Comparison of ENCODE assay signal across 26 mouse cellular contexts in genomic region chr1:139325378-139325777, GRCm38 (mm10). TPM values are rescaled to one million over a fixed set of nuclear protein-coding genes. Genes with fewer than 3 reads are reported as not detected.
DNase-seq lines count a peak whose midpoint lies in the region; ATAC-seq and TF ChIP-seq lines count a peak whose summit lies in the region.
"Had no signal": no experiment of that assay in that cellular context is flagged by ENCODE, and none has a peak within 500 bp of the region (broad histone marks: within the 10 kb centered on the region; RNA-seq: fewer than 3 reads in every experiment).

No protein-coding gene starts in this region.

- no peaks in the 10 kb centered on the region for H3K36me3 ChIP-seq in heart, postnatal 0 days (replicated peaks; ENCODE audit: control insufficient read depth, insufficient read depth, low read length)
- H3K36me3 ChIP-seq in midbrain, embryonic 11.5 days (ENCODE audit: control insufficient read depth, insufficient read depth, low read length): no peaks in the 10 kb centered on the region
- no peaks in the 10 kb centered on the region for H3K36me3 ChIP-seq in midbrain, embryonic 10.5 days
- no peaks in the 10 kb centered on the region for H3K36me3 ChIP-seq in stomach, postnatal 0 days (ENCODE audit: control insufficient read depth, insufficient read depth, low read length)
- H3K36me3 ChIP-seq: embryonic facial prominence, embryonic 15.5 days; forebrain, embryonic 12.5 days; G1E; heart, embryonic 10.5 days; hindbrain, embryonic 13.5 days had no signal

- no peaks in the 10 kb centered on the region for H3K9me3 ChIP-seq in heart, postnatal 0 days (replicated peaks; ENCODE audit: control insufficient read depth, low read length)
- no peaks in the 10 kb centered on the region for H3K9me3 ChIP-seq in midbrain, embryonic 11.5 days (ENCODE audit: control insufficient read depth, low read length)
- no peaks in the 10 kb centered on the region for H3K9me3 ChIP-seq in midbrain, embryonic 10.5 days (replicated peaks)
- H3K9me3 ChIP-seq in stomach, postnatal 0 days (ENCODE audit: control insufficient read depth, low read length): no peaks in the 10 kb centered on the region
- H3K9me3 ChIP-seq: embryonic facial prominence, embryonic 15.5 days; forebrain, embryonic 12.5 days; G1E; heart, embryonic 10.5 days; hindbrain, embryonic 13.5 days had no signal

- peak; percentile 35 for TF ChIP-seq CTCF in heart, postnatal 0 days (IDR thresholded peaks at IDR 0.05; ENCODE audit: low read depth)
- TF ChIP-seq CTCF in stomach, postnatal 0 days (IDR thresholded peaks at IDR 0.05; ENCODE audit: low read depth): no peak

- no peak for DNase-seq in heart, postnatal 0 days (ENCODE audit: low spot score)
- DNase-seq in heart, adult 18-20 months: no peak
- DNase-seq in midbrain, embryonic 11.5 days (ENCODE audit: low spot score, missing footprints): no peak
- DNase-seq in midbrain, embryonic 10.5 days (ENCODE audit: low spot score): no peak
- peak; percentile 16 for DNase-seq in retina, postnatal 1 day
- DNase-seq in retina, embryonic 14.5 days (ENCODE audit: low spot score): no peak
- no peak for DNase-seq in stomach, postnatal 0 days (ENCODE audit: low spot score)
- DNase-seq: adrenal gland, adult 8-10 months; adrenal gland, postnatal 36 days; cerebellum, adult 11 months; cerebellum, adult 8-10 months; cerebellum, postnatal 14 days; embryo, embryonic 11 days; gastrocnemius, adult 2 months; gastrocnemius, postnatal 36 days; heart, adult 11 months; heart, postnatal 14 days had no signal

- H3K4me1 ChIP-seq in heart, postnatal 0 days (ENCODE audit: control insufficient read depth, insufficient read depth): peaks cover 9% of the 10 kb centered on the region
- H3K4me1 ChIP-seq in midbrain, embryonic 11.5 days (ENCODE audit: control insufficient read depth, insufficient read depth, low read length): no peaks in the 10 kb centered on the region
- no peaks in the 10 kb centered on the region for H3K4me1 ChIP-seq in midbrain, embryonic 10.5 days
- no peaks in the 10 kb centered on the region for H3K4me1 ChIP-seq in stomach, postnatal 0 days (replicated peaks; ENCODE audit: control insufficient read depth, insufficient read depth)
- H3K4me1 ChIP-seq: embryonic facial prominence, embryonic 15.5 days; forebrain, embryonic 12.5 days; heart, embryonic 10.5 days; hindbrain, embryonic 13.5 days had no signal

- H3K9ac ChIP-seq in heart, postnatal 0 days (replicated peaks; ENCODE audit: low read depth, low read length): no peak overlapping the region
- H3K9ac ChIP-seq in midbrain, embryonic 11.5 days (ENCODE audit: low read length): no peak overlapping the region
- no peak overlapping the region for H3K9ac ChIP-seq in stomach, postnatal 0 days (ENCODE audit: low read length)
- H3K9ac ChIP-seq: embryonic facial prominence, embryonic 15.5 days; forebrain, embryonic 12.5 days; hindbrain, embryonic 13.5 days had no signal

- ATAC-seq in heart, postnatal 0 days (ENCODE audit: insufficient read depth, low read depth): no peak
- ATAC-seq in midbrain, embryonic 11.5 days (ENCODE audit: low FRiP score): peak; percentile 46; the same call in 1 of the 2 replicates
- no peak for ATAC-seq in stomach, postnatal 0 days (ENCODE audit: low FRiP score, low TSS enrichment)
- ATAC-seq: hindbrain, postnatal 0 days had no signal

- H3K4me2 ChIP-seq in heart, postnatal 0 days (ENCODE audit: low read depth, low read length): no peak overlapping the region
- H3K4me2 ChIP-seq in midbrain, embryonic 11.5 days: no peak overlapping the region
- no peak overlapping the region for H3K4me2 ChIP-seq in stomach, postnatal 0 days (replicated peaks; ENCODE audit: low read depth)
- H3K4me2 ChIP-seq: embryonic facial prominence, embryonic 15.5 days; forebrain, embryonic 12.5 days; hindbrain, embryonic 13.5 days had no signal

- WGBS in heart, postnatal 0 days: 71% methylated on average over 2 of the region's 2 CpGs
- WGBS in midbrain, embryonic 11.5 days: 76% methylated on average over 2 of the region's 2 CpGs
- WGBS in midbrain, embryonic 10.5 days: 73% methylated on average over 2 of the region's 2 CpGs
- 75% methylated on average over 2 of the region's 2 CpGs for WGBS in stomach, postnatal 0 days

- no peak overlapping the region for H3K4me3 ChIP-seq in heart, postnatal 0 days (ENCODE audit: low read depth, low read length)
- H3K4me3 ChIP-seq in midbrain, embryonic 11.5 days (ENCODE audit: low read depth, low read length): no peak overlapping the region
- H3K4me3 ChIP-seq in midbrain, embryonic 10.5 days: no peak overlapping the region
- no peak overlapping the region for H3K4me3 ChIP-seq in stomach, postnatal 0 days (ENCODE audit: low read depth, low read length)
- H3K4me3 ChIP-seq: embryonic facial prominence, embryonic 15.5 days; erythroblast, embryonic 14.5 days; forebrain, embryonic 12.5 days; gastrocnemius, adult 2 months; heart, embryonic 10.5 days; hindbrain, embryonic 13.5 days had no signal

- no peak overlapping the region for H3K27ac ChIP-seq in heart, postnatal 0 days (ENCODE audit: low read depth)
- no peak overlapping the region for H3K27ac ChIP-seq in midbrain, embryonic 11.5 days (ENCODE audit: low read depth, low read length)
- H3K27ac ChIP-seq in midbrain, embryonic 10.5 days (replicated peaks): no peak overlapping the region; the same call in 1 of the 2 replicates
- no peak overlapping the region for H3K27ac ChIP-seq in stomach, postnatal 0 days (replicated peaks)
- H3K27ac ChIP-seq: embryonic facial prominence, embryonic 15.5 days; forebrain, embryonic 12.5 days; gastrocnemius, adult 2 months; heart, embryonic 10.5 days; hindbrain, embryonic 13.5 days; hindbrain, postnatal 0 days had no signal

- no peaks in the 10 kb centered on the region for H3K27me3 ChIP-seq in heart, postnatal 0 days (ENCODE audit: control insufficient read depth, insufficient read depth, low read length)
- H3K27me3 ChIP-seq in midbrain, embryonic 11.5 days (ENCODE audit: control insufficient read depth, insufficient read depth, low read length): no peaks in the 10 kb centered on the region
- no peaks in the 10 kb centered on the region for H3K27me3 ChIP-seq in midbrain, embryonic 10.5 days (ENCODE audit: low read depth, poor library complexity, severe bottlenecking)
- H3K27me3 ChIP-seq in stomach, postnatal 0 days (ENCODE audit: control insufficient read depth, insufficient read depth, low read length): no peaks in the 10 kb centered on the region
- H3K27me3 ChIP-seq: embryonic facial prominence, embryonic 15.5 days; forebrain, embryonic 12.5 days; hindbrain, embryonic 13.5 days had no signal

- no peak for TF ChIP-seq EP300 in heart, postnatal 0 days (IDR thresholded peaks at IDR 0.05; ENCODE audit: low read depth)
- TF ChIP-seq EP300 in stomach, postnatal 0 days (optimal IDR thresholded peaks at IDR 0.05): no peak

RNA-seq across cellular contexts. Expression of gene Crb1, which starts 51.5 kb away (rescaled TPM):
- total RNA-seq in heart, postnatal 0 days (2014; rRNA removed; ENCODE audit: low replicate concordance): 0.38 TPM in 1 of 2 replicates, not detected in the other
- 0.12 and 0.16 TPM in 2 replicates for polyA plus RNA-seq in heart, postnatal 0 days (2015; fragmentation: Nextera tagmentation; extraction: Ambion mirVana)
- total RNA-seq in heart, adult 18-20 months (2021): under 1 TPM; 0.42 to 0.51 TPM
- polyA plus RNA-seq in midbrain, embryonic 11.5 days (2014; fragmentation: Nextera tagmentation; extraction: Ambion mirVana): 2.0 and 2.5 TPM in 2 replicates
- 1.2 and 1.9 TPM in 2 replicates for polyA plus RNA-seq in midbrain, embryonic 10.5 days (2016; fragmentation: Nextera tagmentation; extraction: Ambion mirVana)
- polyA plus RNA-seq in stomach, postnatal 0 days (2015; fragmentation: Nextera tagmentation; extraction: Ambion mirVana): 0.04 and 0.10 TPM in 2 replicates
- total RNA-seq: adrenal gland, adult 8-10 months; adrenal gland, postnatal 36 days; common myeloid progenitor, adult 5-6 weeks; gastrocnemius, adult 2 months; gastrocnemius, postnatal 36 days; hematopoietic stem cell, adult 5-6 weeks had no signal
- polyA plus RNA-seq: embryonic facial prominence, embryonic 15.5 days; erythroblast, embryonic 14.5 days; G1E had no signal
